Mouse (Mus musculus) adrenal gland, postnatal 25 days (tissue): ENCODE measurements around the gene Kctd21. TPM values are rescaled to one million over a fixed set of nuclear protein-coding genes. Genes with fewer than 3 reads are reported as not detected.

Experiments
- DNase-seq: peaks from one replicate; pipeline ENCODE4 v3.0.0; 2021; ENCODE audit warnings: mixed read lengths
- long read RNA-seq: library from polyadenylated mRNA; stranded (forward); transcript quantifications from one replicate; pipeline ENCODE4 v2.0.0, GENCODE M21; 2021
- total RNA-seq: library from RNA; stranded (reverse); gene quantifications from 2 replicates; pipeline ENCODE4 v1.2.3, GENCODE M21; 2021

Gene Kctd21
- total RNA-seq: 9.0 and 9.1 TPM in 2 replicates
- long read RNA-seq, partial matches to known transcripts: 3 of 7 reads
- long read RNA-seq, other reads (novel, unspliced or antisense): 1 of 7 reads

DNA sequence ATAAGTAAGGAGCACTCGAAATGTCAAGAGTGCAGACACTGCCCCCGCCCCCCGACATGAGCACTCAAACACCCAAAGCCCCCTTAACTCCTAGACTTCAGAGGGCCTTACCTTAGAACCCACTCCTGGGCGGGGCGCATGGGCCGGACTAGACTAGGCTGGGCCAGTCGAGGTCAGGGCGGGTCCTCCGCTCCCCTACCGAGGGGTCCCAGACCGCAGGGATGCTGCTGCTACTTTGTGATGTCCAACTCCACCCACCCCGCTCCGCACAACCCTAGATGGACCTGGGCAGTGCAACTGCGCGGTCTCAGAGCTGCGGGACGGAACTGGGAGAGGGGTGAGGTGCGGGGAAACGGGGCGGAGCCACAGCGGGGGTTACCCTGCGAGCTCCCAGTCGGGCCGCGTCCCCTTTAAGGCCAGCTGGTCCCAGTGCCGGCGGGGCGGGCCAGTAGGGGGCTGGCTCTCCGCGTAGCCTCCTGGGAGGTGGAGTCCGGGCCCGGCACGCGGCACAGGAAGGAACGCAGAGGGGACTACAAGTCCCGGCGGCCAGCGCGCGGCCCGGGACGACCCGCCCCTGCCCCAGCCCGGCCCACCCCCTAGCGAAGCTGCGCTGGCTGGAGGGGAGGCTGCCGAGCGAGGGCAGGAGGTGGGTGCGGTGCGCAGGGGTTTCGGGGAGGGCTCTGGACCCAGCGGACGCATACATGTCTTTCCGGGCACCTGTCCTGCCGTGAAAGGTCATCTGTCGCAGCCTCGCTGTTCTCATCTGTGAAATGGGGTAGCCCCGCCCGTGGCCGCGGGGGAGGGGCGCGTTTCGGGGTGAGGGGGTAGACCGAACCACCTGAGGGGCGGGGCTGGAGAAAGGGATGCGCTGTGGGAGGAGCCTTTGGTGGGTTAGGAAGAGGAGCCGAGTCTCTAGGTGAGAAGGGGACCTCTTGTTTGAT is at the start of gene Kctd21, which contains the start of gene Usp35:
Kctd21 (plus strand) TSS at position 602 of the 941 bp plus-strand sequence.
Usp35 (minus strand) TSS at position 295 of the 941 bp plus-strand sequence.
- DNase-seq: peak; percentile 97

DNA sequence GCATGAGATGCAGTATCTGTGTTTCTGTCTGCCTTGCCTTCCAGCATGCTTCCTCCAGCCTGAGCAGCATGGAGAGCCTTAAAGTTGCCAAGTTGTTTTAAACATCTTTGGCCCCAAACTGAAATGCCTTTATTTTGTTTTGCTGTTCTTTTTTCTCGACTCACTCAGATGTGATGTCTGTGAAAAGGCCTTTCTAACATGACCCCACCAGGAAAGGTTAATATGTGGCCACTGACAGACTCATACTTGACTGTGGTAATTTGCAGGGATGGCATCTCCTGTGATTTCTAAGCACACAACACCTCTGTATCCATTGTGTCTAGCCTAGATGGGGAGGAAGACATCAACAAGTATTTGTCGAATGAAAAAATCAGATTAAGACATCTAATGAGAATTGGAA is 35.1 kb upstream of the Kctd21 start:
- DNase-seq: no peak

DNA sequence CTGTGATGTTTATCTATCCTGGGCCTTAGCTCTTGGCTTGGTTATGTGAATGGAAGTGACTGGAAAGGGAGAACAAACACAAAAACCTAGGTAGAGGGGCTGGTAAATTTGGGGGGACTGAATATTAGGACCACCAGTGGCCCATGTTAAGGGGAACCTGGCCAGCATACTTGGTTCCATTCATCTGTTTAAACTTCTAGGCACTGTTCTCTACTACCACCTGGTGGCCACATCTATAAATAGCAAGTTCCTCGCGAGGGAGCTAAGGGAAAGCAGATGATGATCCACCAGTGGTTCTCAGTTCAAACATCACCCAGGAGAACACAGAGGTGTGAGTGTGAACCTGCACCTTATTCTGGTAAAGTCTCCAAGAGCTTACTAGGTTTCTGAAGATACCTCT is 34.7 kb upstream of the Kctd21 start:
- peak; percentile 32 for DNase-seq

DNA sequence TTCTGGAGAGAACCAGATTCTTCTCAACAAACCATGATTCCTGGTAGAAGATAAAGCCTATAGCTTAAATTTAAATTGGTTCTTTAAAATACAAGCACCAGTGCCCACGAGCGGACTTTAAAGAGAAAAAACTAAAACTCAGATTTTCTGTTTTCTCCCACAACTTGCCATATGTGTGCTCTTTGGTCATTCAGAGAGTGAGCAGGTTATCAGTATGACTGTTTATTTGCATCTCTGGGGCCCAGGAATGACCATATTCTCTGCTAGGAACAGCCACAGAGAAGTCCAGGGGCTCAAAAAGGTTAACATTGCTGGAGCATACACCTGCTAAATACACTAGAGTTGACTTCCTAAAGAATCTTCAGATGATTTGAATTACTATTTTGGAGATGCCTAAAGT is 33.8 kb upstream of the Kctd21 start:
- DNase-seq: no peak

DNA sequence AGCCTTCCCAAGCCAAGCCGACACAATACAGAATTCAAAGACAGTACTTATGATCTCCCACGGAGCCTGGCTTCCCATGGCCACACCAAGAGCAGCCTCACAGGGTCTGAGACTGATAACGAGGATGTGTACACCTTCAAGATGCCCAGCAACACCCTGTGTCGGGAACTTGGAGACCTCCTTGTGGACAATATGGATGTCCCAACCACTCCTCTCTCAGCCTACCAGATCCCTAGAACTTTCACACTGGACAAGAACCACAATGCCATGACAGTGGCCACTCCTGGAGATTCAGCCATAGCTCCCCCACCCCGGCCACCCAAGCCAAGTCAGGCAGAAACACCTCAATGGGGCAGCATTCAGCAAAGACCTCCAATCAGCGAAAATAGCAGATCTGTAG is 33.2 kb upstream of the Kctd21 start:
- no peak for DNase-seq

DNA sequence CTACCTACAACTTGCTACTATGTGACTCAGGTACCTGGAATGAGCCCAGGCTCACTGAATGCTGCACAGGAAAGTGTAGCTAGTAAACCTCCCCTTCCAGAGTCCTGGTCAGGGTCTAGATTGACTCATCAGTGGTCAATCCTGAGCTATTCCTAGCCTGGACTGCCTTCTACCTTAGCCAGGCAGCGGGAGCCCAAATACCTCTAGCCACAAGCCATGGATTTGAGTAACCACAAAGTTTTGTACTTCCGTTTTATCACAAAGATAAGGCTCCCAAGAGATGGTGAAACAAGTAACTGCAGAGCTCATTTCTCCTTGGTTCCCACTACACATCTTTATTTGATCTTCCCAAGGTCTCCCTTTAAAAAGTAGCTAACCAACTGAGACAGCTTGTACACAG is 31.2 kb upstream of the Kctd21 start:
- no peak for DNase-seq

DNA sequence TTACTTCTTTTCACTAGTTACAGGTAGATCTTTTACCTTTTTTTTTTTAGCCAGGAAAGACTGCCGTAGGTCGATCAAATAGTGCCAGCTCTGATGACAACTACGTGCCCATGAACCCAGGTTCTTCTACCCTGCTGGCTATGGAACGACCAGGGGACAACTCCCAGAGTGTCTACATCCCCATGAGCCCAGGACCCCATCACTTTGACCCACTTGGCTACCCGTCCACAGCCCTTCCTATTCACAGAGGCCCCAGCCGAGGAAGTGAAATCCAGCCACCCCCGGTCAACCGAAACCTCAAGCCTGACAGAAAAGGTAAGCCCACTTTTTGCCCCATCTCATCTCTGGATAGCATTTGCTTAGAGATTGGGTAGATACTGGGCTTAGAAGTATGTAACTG is 30.8 kb upstream of the Kctd21 start:
- DNase-seq: no peak

DNA sequence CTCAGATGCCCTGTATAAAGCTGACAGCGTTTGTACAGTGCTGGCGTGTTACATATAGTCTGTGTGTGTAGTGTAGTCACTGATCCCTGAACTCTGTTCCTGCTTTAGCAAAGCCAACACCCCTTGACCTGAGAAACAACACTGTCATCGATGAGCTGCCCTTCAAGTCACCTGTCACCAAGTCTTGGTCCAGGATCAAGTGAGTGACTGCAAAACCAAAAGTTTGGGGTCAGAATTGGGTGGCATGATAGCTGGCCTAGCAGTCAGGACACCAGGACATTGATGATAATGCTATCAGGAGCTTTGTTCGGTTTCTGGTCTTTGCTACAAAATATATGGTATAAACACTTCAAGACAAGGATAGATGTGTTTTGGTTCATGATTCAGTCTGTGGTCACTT is 29.9 kb upstream of the Kctd21 start:
- no peak for DNase-seq

DNA sequence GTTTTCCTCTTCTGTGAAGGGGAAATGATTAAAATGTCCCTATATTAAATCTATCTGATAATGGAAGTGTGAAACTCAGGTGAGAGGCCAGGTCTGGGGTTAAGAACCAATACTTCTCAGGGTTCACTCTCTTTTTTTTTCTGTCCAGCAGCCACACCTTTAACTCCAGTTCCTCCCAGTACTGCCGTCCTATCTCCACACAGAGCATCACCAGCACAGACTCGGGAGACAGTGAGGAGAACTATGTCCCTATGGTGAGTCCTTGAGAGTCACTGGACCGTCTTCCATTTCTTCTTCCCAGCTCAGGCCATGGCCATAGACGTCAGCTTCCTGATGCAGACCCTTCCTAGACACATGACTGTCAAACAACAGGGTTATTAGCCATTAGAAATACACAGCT is 29.3 kb upstream of the Kctd21 start:
- no peak for DNase-seq

DNA sequence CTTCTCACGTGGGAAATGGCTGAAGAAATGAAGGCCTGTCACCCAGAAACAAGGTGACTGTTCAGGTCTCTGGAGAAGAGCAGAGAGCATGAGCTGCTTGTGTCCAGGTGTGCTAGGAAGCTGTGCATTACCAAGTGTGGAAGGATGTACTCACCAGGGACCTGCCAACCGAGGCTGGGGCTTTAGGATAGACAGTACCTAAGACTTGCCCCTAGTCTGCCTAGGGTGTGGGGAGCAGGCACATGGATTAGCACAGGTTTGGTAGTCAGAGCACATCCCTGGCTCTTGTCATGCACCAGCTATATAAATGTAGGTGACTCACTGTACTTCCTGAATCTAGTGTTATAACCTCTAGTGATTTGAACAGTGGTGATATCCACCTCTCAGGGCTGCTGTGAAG is 28.5 kb upstream of the Kctd21 start:
- DNase-seq: no peak

DNA sequence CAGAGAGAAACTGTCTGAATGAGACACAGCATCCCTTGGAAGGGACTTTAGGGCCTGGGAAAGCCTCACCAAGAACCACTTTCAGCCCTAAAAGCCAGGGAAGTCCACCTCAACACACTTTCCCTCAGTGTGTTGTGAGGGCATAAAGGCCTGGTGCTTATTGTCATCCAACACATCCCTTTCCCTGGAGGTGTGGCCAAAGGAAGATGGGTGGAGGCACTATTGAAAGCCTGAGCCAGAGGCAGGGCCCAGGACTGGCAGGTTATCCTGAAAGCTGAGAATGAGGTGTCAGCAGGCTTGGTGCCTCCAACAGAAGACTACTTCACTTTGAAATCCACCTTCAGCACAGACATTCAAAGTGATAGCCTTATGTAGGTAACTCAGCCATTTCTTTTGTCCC is 27.7 kb upstream of the Kctd21 start:
- DNase-seq: no peak

DNA sequence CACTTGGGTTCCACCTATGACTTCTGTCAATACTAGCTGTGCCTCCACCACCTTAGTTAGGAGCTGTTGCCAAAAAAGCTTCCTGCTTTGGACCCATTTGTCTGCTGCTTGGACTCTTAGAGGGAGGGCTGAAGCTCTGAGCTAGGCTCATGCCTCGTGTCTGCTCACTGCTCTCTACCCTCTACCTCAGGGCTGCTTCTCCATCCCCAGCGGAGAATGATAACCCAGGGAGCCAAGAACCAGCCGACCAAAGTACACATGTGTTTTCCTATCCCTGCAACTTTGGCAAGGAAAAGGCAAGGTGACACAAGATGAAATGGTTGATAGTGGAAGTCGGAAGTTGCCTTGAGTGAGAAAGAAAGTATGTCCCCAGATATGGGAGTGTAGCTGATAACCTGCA is 26.9 kb upstream of the Kctd21 start:
- no peak for DNase-seq

DNA sequence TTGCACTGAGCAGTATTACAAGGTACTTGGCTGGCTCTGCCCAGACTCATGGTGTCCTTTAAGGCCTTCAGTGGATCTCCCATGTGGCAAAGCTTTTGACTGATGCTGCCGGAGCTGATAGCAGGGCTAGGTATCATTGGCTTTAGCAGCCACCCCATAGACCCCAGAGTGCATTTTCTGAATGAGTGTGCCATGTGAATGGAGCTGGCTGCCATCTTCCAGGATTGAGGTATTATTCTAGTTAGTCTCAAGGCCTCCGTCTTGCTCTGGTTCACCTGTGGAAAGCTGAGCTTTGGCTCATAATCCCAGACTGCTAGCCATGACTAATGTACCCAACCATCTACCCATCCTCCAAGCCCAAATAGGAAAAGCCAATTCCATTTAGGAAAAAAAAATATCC is 25.3 kb upstream of the Kctd21 start:
- no peak for DNase-seq

DNA sequence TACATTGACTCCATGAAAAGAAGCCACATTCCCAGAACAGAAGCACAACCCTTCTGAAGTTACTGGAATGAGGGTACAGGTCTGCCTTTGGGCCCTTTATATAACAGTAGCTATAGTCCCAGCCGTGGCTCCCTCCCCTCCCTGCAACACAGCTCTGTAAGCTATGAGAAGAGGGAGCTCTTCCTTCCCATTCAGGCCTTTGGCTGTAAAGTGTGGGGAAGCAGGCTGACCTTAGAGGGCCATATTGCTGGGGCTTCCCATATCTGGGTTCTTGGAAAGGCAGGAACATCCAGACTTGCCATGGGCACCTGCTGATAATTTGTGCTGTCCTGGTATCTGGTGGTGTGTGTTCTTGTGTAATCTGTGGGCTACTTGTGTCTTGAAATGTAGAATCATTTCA is 24.6 kb upstream of the Kctd21 start:
- no peak for DNase-seq

DNA sequence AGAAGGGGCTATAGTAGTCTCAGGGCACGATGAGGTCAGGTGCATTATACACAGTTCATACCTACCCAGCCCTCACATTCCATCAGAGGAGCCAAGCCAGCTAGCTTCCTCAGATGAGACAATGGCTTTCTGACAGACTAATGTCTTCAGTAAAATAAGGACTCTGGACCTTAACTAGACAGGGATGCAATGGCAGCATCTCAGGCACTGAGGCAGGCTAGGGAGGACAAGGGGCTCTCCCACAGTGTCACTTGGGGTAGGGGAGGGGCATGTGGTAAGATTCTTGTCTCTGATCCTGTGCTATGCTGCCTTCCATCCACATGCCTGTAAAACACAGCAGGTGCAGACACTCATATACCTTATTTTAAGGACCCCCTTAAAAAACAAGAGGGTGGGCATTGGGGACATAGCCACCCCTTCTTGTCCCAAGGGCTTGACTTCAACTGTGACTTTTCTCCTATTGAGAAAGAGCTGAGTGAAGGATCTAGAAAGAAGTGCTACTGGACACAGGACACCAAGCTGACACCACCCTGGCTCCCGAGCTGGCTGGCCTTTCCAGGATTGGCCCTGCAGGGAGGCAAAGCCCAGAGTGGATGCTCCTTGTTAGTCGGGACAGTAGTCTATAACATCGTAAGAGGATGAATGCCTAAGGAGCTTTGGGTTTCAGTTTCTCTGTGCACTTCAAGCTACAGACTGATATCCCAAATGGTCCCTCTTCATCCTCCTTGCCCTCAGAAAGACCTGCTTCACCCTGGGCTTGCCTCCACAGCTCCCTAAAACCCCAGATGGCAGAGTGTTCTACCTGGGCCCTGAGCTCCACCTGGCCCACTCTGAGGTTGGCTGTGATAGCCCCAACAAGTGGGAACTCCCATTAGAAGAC is 22.4 kb upstream of the Kctd21 start:
- no peak for DNase-seq

DNA sequence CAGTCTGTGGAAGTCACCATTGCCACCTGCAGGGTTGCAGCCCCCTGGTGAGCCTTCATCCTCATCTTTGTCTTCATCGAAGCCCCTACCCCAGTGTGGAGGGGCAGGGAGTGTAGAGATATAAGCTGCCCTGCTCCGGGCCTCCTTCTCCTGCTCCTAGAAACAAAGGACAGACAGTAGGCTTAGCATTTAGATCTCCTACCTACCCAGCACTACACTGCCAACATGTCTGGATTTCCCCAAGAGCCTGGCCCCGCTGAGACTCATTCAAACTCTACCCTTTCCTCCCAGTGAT is 21.8 kb upstream of the Kctd21 start:
- no peak for DNase-seq

DNA sequence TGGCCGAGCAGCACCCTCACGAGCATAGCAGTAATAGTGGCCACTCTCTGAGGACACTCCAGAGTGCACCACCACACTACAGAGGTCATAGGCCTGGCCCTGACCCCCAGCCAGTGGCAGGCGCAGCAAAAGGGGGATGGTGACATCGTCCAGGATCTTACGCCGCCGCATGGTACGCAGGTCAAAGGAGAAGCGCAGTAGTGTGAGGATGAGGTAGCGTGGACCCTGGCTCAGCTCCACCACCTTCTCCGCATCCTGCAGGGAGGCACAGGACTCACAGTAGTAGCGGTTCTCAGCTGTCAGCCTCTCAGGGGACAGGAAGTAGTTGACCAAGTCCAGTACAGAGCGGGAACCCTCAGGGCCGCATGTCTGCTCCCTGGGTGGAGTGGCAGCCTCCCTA is 20.5 kb upstream of the Kctd21 start:
- DNase-seq: no peak

DNA sequence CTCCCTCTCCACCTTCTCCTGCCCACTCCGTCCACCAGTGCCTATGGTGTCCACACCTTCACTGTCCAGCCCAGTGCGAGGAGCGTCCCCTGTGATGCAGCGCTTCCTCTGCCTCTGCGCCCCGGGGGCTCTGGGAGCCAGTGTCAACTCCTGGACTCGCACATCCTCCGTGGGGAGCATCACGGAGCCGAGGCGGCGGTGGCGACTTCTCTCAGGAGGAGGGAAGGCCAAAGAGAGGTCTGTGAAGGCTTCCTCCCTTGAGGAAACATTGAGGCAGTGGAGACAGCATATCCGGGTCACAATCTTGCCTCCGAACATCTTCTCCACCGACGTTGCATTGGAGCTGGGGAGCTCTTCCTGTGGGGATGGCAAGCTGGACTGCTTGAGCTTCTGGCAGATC is 19.9 kb upstream of the Kctd21 start:
- no peak for DNase-seq

DNA sequence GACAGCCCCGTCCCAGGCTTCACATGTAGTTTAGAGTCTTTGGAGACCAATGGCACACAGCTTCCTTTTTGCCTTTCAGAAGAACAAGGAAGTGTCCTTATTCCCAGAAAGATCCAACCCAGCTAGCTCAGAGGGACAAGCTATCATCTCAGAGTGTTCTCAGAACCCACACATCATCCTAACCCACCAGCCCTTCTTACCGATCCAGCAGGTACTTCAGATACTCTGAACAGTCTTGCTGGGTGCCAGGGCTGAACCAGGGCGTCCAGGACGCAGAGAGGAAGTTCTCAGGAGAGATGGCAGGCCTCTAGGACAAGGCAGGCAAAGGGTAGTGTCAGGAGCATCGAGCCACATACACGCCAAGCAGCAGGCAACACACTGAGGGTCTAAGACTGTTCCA is 19.3 kb upstream of the Kctd21 start:
- DNase-seq: no peak

DNA sequence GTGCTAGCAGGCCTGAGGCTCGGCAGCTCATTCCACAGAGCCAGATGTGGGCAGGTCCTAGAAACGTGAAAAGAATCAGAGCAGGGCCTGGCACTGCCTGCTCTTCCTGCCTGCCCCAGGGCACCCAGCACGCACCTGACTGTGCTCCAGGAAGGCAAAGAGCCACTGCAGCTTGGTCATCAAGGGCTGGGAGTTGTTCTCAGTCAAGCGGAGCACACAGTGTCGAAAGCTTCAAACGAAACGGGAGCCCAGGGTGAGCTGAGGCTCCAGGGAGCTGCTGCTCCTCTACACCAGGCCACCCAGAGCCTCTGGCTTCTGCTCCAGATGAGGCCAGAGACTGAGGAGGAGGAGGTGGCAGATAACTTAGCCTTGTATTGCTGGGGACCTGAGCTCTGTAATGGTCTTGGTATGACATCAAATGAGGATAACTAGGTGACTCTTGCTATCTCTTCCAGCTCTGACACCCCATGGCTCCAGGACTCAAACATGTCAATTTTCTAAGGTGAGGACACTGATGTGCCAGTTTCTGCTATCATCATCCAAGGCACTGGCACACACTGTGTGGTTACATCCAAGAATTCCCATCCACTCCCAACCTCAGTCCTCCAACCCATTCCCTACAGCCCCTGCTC is 18.6 kb upstream of the Kctd21 start:
- DNase-seq: no peak

DNA sequence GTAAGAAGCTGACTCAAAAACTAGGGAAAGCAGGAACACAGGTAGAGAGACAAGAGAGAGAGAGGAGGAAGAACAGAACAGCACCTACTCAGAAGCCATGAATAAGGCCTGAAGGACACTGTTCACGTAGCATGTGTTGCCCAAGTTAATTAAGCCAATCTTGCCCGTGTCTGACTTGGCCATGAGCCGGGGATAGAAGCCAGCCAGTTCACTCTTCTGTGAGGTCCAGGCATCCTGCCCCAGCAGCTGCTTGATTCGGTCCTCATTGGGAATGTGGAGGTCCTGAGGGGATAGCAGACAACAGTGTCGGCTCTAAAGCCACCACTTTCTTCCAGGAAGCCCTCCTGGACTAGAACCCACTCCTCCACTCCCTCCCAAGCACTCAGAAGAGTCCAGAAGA is 17.5 kb upstream of the Kctd21 start:
- DNase-seq: no peak

DNA sequence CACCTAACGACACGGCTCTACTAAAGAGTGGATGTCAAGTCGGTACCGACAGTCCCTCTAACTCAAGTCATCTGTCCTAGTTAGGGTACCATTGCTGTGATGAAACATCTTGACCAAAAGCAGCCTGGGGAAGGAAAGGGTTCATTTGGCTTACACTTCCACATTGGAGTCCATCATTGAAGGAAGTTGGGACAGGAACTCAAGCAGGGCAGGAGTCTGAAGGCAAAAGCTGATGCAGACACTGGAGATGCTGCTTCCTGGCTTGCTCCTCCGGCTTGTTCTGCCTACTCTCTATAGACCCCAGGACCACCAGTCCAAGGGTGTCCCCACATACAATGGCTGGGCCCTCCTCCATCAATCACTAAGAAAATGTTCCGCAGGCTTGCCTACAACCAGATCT is 16.5 kb upstream of the Kctd21 start:
- no peak for DNase-seq

DNA sequence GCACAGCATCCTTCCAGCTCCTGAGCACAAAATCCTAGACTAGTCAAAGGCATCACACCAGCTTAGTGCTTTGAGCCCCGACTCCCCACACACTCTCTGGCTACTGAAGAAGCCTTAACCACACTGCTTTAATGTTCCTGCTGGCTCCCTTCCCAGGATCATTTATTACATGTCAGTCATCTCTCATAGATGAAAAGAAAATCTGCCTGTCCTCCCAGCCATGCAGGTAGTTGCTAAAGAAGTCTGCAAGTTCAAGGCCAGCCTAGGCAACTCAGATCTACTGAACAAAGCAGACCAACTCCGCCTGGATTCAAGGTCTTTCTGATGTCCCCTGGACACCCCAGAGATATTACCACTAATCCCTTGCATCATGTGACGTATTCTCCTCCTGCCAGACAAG is 14.4 kb upstream of the Kctd21 start:
- no peak for DNase-seq
